Mouse (Mus musculus) kidney, adult 18-20 months (tissue): ENCODE data around the gene Abca8b.
"Not testable (repeated sequence)": the region's sequence is repeated elsewhere in the genome, so short reads cannot be mapped to it uniquely, and the experiment has no call there.

ENCODE experiments used
- DNase-seq: peaks from one replicate; pipeline ENCODE4 v3.0.0; 2021

Gene Abca8b

GRCm38 (mm10) chr11:109995624-109996023, at the start of gene Abca8b:
Gene Abca8b (minus strand): TSS chr11:109995845.
- DNase-seq = peak; percentile 66

- no peak for DNase-seq
Measured at GRCm38 (mm10) chr11:110037795-110038194, 42.1 kb upstream of the Abca8b start.

DNA sequence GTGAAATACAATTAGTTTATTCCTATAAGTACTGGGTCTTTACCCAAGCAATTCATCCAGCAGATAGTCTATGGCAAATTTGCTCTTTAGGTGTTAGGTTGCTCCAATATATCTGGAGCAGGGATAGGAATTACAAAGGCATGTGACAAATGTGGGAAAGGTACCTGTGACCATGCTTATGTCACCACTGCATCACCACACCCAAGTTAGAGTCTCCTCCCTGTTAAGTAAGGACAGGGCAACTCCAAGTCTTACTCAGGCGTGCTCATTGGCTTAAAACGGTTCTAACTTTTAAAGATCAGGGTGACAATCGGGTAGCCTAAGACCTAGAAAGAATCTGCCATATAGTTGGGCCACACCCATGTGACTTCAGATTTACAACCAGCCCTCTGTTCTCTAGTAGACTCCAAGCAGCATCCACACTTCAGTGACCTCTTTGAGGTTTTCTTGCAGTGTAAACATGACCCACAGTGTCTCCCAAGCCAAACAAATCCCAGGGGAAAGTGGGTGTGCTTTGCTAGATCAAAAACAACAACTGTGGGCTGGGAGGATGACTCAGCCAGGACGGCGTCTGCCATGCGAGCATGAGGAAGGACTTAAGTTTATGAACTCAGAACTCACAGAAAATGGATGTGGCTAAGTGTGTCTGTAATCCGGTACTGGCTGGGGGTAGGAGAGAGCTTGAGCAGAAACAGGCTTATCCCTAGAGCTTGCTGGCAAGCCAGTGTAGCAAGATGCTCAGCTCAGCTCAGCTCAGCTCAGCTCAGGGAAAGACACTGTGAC, 33.5 kb upstream of the Abca8b start:
- DNase-seq = no peak

- no peak for DNase-seq
Measured at GRCm38 (mm10) chr11:110010836-110011546, 15.3 kb upstream of the Abca8b start.

DNA sequence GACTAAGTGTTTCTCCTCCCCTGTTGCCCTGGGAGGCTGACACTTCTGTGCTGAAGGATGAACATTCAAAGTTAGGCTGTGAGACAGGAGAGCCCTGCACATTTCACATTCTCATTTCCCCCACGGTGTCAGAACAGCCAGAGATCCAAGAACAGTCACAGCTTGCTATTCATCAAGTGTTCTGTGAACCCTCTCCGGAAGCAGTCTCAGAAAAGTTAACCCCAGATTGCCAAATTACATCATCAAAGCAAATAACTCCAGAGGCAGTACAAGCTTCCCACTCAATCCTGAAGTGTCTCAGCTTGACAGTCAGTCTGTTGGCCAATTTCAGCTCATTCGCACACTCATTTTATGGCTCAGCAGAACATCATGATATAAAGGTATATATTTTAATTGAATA, 632 bp downstream of the Abca8b start:
- no peak for DNase-seq

DNA sequence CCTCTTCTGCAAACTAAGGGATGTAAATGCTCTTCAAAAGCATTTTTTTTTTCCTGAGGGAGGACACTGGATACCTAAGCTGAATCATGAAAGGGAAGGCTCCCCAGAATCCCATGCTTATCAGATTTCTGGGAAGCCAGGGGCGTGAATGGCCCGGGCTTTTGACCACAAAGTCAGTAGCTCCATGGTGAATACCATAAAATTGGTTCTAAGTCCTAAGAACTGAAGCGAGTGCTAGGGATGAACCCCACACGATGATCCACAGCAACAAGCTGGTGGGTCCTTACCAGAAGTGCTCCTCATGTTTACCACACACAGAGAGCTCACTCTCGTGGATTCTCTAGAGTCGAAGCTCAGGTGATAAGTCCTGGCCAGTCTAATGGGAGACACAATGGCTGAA, 1.6 kb downstream of the Abca8b start:
- no peak for DNase-seq

DNA sequence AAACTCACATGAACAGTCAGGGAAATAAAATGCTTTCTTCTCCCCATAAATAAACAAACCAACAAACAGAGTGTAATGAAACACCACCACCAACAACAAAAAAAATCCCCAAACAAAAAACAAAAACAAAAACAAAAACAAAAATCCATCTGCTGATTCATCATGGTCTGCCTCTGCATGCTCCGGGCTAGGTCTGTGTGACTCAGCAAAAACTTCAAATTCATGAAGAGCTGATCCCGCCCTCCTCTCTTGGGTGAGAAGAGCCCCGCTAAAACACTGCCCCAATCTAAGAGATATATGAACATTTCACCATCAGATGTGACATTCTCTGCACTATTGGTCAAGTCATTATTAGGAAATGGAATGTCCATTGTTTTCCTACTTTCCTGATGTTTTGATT, 4.4 kb downstream of the Abca8b start:
- no peak for DNase-seq

DNA sequence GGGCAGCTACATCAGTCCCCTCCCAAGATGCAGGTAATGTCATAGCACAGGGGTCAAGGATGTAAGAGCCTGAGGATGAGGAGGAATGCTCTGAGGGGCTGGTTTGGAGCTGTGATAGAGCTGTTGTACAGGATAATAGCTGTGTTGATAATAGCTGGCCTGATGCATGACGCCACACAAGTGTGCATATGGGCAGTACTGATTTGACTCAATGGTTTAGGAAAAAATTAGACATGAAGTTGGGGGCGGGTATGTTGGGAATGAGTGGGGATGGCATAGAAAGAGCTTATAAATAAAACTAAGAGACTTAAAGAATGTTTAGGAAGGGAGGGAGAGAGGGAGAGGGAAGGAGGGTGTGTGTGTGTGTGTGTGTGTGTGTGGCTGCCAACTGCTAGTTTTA, 5.4 kb downstream of the Abca8b start:
- no peak for DNase-seq

DNA sequence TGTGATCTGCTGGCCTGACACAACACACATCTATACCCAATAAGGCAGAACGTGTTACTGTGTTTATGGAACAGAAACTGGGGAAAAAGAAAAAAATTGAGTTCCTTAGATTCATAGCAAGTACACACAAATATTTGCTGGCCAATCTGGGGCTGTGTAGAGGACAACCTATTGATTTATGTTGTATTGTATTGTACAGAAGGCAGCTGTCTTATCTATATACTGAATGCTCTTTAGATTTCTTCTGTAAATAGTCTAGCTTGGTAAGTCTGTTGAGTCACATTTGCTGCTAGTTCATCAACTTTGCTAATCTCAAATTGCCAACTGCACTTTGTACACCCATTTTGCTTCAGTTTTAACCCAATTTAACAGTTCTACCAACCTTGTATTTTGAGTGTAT, 7.5 kb downstream of the Abca8b start:
- DNase-seq = no peak

GRCm38 (mm10) chr11:109987460-109988072, 8.1 kb downstream of the Abca8b start:
- not testable (repeated sequence) for DNase-seq

GRCm38 (mm10) chr11:109981872-109982271, 13.8 kb downstream of the Abca8b start:
- DNase-seq = no peak

DNA sequence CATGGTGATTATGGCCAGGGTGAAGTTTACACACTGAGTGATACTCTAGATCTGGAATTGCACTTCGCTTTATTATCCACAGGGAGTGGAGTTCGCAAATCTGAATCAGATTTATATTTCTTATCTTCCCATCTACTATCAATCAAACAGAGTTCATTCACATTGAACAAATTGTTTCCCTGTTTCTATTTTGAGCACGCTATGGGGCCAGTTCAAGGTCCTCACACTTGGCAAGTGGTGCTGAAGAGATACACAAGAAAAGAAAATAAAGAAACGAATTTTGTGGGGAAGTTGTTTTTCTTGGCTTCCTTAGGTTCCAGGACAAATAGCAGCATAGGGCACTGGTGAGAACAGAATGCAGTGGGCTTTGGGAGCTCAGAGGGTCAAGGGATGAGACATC, 25.1 kb downstream of the Abca8b start:
- DNase-seq = no peak

DNA sequence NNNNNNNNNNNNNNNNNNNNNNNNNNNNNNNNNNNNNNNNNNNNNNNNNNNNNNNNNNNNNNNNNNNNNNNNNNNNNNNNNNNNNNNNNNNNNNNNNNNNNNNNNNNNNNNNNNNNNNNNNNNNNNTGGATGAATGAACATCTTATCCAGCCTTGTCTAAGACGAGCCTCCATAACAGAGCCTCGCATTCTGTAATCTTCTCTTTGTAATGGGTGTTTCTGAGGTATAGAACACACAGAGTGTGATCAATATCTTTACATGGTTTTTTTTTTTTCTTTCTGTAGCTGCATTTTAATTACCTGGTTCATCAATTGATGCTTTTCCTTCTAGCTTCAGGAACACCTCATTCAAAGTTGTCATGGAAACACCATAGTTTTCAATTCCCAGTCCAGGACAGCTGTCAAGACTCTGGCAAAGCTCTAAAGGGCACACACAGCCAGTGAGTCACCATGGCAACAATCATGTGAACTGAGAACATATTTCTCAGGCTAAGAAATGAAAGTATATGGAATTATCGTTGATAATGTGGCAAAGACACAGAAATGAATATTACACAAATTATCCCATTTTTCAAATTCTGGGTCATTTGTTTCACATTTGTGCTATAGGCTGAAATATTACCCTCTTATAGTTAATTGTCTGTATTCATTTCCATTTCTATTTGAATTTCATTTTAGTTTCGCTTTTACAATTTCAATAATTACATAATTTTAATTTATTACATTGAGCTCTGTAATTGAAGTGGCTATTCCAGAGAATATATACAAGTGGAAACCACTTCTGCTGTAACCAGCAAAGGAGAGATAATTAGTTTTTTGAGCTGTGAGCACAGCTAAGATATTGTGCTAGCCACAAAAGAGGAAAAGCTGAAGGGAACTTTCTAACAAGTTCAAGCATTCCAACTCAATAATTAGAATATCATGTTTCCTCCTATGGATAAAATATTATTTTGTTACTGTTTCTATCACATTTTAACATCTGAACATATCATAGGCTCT, 33.9 kb downstream of the Abca8b start:
- no peak for DNase-seq

GRCm38 (mm10) chr11:109955185-109955584, 40.5 kb downstream of the Abca8b start:
- no peak for DNase-seq

GRCm38 (mm10) chr11:109936915-109937314, 58.7 kb downstream of the Abca8b start:
- DNase-seq = no peak

- not testable (repeated sequence) for DNase-seq
Measured at GRCm38 (mm10) chr11:109933207-109933606, 62.4 kb downstream of the Abca8b start.

DNA sequence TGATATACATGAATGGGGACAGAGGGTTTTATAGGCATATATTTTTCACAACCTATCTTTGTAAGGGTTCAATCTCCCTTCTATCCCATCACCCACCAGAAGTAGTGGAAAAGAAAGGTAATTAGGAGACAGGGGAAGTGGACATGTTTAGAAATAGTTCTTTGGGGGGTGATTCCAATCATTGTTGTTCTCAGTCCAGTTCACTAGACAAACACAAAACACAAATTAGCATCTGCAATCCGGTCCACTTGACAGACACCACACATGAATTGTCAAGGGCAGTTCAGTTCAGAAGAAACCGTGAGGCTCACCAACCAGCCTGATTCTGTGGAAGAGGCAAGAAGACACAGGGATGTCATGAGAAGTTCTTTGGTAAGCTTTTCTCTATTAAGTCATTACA, 67.2 kb downstream of the Abca8b start:
- DNase-seq = no peak

GRCm38 (mm10) chr11:109926718-109927680, 68.6 kb downstream of the Abca8b start:
- DNase-seq = no peak

DNA sequence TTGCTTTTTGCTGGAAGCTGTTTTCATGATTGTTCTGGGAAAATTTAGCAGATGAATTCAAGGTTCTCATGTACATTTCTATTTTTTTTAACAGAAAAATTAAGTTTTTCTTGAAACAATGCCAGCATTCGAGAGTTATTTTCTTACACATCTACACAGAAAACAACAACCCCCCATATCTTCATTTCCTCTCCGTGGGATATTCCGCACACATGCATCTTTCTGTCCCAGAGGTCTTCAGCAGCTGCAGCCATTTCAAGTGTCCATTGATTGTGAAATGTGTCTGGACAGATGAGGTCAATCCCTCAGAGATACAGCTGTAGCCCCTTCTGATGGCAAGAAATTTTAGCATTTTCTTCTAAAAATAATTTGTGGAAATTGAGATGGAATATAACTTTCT, 73.4 kb downstream of the Abca8b start:
- DNase-seq = no peak

GRCm38 (mm10) chr11:109919480-109919879, 76.2 kb downstream of the Abca8b start:
- DNase-seq = no peak

- DNase-seq = no peak
Measured at GRCm38 (mm10) chr11:109916654-109917053, 79.0 kb downstream of the Abca8b start.
